Mouse (Mus musculus): ENCODE measurements around the gene Cradd. TPM values are rescaled to one million over a fixed set of nuclear protein-coding genes. Genes with fewer than 3 reads are reported as not detected.

Cradd gene
- polyA plus RNA-seq, 1 experiment from 2014 or later: 11.6 TPM

GRCm38 (mm10) chr10:95159675-95160256, 164.2 kb downstream of the Cradd start:
- Histone ChIP-seq H3K36me3 (replicated peaks; ENCODE audit: control insufficient read depth, insufficient read depth) (no peaks in the 10 kb centered on the region), H3K4me1 (replicated peaks; ENCODE audit: control insufficient read depth, insufficient read depth, low read length) (0 out of 2 replicates have a peak, but pooled peaks cover 4% of the 10 kb centered on the region), H3K27ac (no peak overlapping the region), H3K4me2 (replicated peaks) (no peak overlapping the region), H3K4me3 (replicated peaks; ENCODE audit: low read length) (no peak overlapping the region), H3K9me3 (ENCODE audit: control insufficient read depth, low read length) (no peaks in the 10 kb centered on the region), H3K9ac (no peak overlapping the region), H3K27me3 (ENCODE audit: control insufficient read depth, insufficient read depth, low read length) (no peaks in the 10 kb centered on the region)
- ATAC-seq (ENCODE audit: low FRiP score) (no peak), DNase-seq (ENCODE audit: low spot score) (no peak)
- 85% methylated on average over 9 of the region's 9 CpGs for WGBS

DNA sequence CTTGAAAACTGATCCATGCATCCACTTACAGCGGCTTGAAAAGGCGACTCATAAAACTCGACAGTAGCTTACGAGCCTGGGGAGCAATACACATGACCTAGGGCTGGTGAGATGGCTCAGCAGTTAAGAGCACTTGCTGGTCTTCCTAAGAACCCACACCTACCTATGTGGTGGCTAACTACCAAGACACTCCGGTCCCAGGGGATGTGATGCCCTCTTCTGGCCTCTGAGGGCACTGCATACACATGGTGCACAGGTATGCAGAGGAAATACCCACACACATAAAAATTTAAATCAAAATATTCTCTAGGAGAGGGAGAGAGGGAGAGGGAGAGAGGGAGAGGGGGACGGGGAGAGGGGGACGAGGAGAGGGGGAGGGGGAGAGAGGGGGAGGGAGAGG, 167.5 kb downstream of the Cradd start:
- Histone ChIP-seq H3K9ac (no peak overlapping the region), H3K4me2 (replicated peaks) (no peak overlapping the region), H3K4me1 (replicated peaks; ENCODE audit: control insufficient read depth, insufficient read depth, low read length) (no peaks in the 10 kb centered on the region), H3K9me3 (ENCODE audit: control insufficient read depth, low read length) (no peaks in the 10 kb centered on the region), H3K27ac (no peak overlapping the region), H3K4me3 (replicated peaks; ENCODE audit: low read length) (no peak overlapping the region), H3K36me3 (replicated peaks; ENCODE audit: control insufficient read depth, insufficient read depth) (no peaks in the 10 kb centered on the region), H3K27me3 (ENCODE audit: control insufficient read depth, insufficient read depth, low read length) (no peaks in the 10 kb centered on the region)
- 94% methylated on average over 5 of the region's 7 CpGs for WGBS
- DNase-seq (ENCODE audit: low spot score) (no peak), ATAC-seq (ENCODE audit: low FRiP score) (no peak)

DNA sequence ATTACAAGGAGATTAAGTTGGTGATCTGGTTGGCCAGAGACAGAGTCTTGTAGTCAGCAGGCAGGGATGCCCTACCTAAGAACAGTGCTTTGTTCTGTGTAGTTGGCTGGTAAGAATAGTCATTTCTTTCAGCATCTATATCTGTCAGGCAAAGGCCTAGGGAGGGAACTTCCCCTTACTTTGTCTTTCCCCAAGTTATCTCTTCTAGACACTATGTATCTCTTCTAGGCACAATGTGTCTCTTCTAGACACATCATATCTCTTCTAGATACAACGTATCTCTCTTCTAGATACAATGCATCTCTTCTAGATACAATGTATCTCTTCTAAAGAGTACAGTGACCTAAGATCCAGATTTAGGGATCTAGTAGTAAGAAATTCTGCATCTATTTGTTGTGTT, 169.3 kb downstream of the Cradd start:
- Histone ChIP-seq H3K27me3 (ENCODE audit: control insufficient read depth, insufficient read depth, low read length) (no peaks in the 10 kb centered on the region), H3K9ac (no peak overlapping the region), H3K9me3 (ENCODE audit: control insufficient read depth, low read length) (no peaks in the 10 kb centered on the region), H3K36me3 (replicated peaks; ENCODE audit: control insufficient read depth, insufficient read depth) (no peaks in the 10 kb centered on the region), H3K4me3 (replicated peaks; ENCODE audit: low read length) (no peak overlapping the region), H3K27ac (no peak overlapping the region), H3K4me1 (replicated peaks; ENCODE audit: control insufficient read depth, insufficient read depth, low read length) (no peaks in the 10 kb centered on the region), H3K4me2 (replicated peaks) (no peak overlapping the region)
- WGBS: 90% methylated on average over 1 of the region's 1 CpGs
- no peak for DNase-seq (ENCODE audit: low spot score)
- no peak for ATAC-seq (ENCODE audit: low FRiP score)

GRCm38 (mm10) chr10:95153224-95153623, 170.7 kb downstream of the Cradd start:
- Histone ChIP-seq H3K4me2 (replicated peaks) (no peak overlapping the region), H3K27ac (no peak overlapping the region), H3K4me3 (replicated peaks; ENCODE audit: low read length) (no peak overlapping the region), H3K4me1 (replicated peaks; ENCODE audit: control insufficient read depth, insufficient read depth, low read length) (no peaks in the 10 kb centered on the region), H3K36me3 (replicated peaks; ENCODE audit: control insufficient read depth, insufficient read depth) (no peaks in the 10 kb centered on the region), H3K9ac (no peak overlapping the region), H3K9me3 (ENCODE audit: control insufficient read depth, low read length) (no peaks in the 10 kb centered on the region), H3K27me3 (ENCODE audit: control insufficient read depth, insufficient read depth, low read length) (no peaks in the 10 kb centered on the region)
- DNase-seq (ENCODE audit: low spot score) (no peak), ATAC-seq (ENCODE audit: low FRiP score) (no peak)
- WGBS: 89% methylated on average over 7 of the region's 7 CpGs

- Histone ChIP-seq H3K9me3 (ENCODE audit: control insufficient read depth, low read length) (no peaks in the 10 kb centered on the region), H3K4me3 (replicated peaks; ENCODE audit: low read length) (no peak overlapping the region), H3K36me3 (replicated peaks; ENCODE audit: control insufficient read depth, insufficient read depth) (no peaks in the 10 kb centered on the region), H3K4me1 (replicated peaks; ENCODE audit: control insufficient read depth, insufficient read depth, low read length) (no peaks in the 10 kb centered on the region), H3K9ac (no peak overlapping the region), H3K4me2 (replicated peaks) (no peak overlapping the region), H3K27me3 (ENCODE audit: control insufficient read depth, insufficient read depth, low read length) (no peaks in the 10 kb centered on the region), H3K27ac (no peak overlapping the region)
- ATAC-seq (ENCODE audit: low FRiP score) (no peak), DNase-seq (ENCODE audit: low spot score) (no peak)
- WGBS: 77% methylated on average over 9 of the region's 9 CpGs
These were observed 171.4 kb downstream of the Cradd start for GRCm38 (mm10) chr10:95152503-95152989.

DNA sequence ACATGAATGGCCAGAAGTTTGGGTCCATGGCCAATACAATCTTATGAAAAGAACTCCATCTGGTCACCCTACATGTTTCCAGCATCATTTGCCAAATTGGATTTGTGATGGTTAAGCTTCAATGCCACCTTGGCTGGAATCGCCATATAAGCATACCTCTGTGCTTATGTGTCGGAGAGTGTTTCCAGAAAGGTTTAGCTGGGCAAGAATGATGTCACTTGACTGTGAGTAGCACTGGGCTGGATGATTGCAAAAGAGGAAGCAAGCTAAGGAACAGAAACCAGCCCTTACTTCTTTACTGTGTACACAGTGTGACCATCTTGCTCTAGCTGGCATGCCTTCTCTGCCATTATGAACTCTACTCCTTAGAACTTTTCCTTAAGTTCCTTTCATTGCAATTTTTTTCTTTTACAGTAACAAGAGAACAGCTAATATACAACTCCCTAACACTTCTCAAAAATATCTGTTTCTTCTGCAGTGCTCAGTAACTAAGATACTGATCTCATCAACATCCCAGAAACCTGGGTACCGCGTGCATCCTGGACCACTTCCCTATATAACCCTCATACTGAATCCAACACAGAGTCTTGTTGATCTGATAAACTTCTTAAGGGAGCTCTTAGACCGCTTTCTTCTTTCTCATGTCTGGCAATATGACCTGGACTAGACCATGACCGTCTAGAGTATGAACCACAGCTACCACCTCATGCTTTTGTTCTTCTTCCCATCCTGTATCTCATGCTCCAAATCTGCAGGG, 172.7 kb downstream of the Cradd start:
- 92% methylated on average over 6 of the region's 6 CpGs for WGBS
- no peak overlapping the region for H3K4me3 ChIP-seq (replicated peaks; ENCODE audit: low read length)
- no peak overlapping the region for H3K27ac ChIP-seq
- no peaks in the 10 kb centered on the region for H3K36me3 ChIP-seq (replicated peaks; ENCODE audit: control insufficient read depth, insufficient read depth)
- H3K4me2 ChIP-seq (replicated peaks): no peak overlapping the region
- H3K9ac ChIP-seq: no peak overlapping the region
- H3K27me3 ChIP-seq (ENCODE audit: control insufficient read depth, insufficient read depth, low read length): no peaks in the 10 kb centered on the region
- no peaks in the 10 kb centered on the region for H3K9me3 ChIP-seq (ENCODE audit: control insufficient read depth, low read length)
- ATAC-seq (ENCODE audit: low FRiP score): no peak
- no peak for DNase-seq (ENCODE audit: low spot score)
- H3K4me1 ChIP-seq (replicated peaks; ENCODE audit: control insufficient read depth, insufficient read depth, low read length): no peaks in the 10 kb centered on the region; the same call in 1 of the 2 replicates

DNA sequence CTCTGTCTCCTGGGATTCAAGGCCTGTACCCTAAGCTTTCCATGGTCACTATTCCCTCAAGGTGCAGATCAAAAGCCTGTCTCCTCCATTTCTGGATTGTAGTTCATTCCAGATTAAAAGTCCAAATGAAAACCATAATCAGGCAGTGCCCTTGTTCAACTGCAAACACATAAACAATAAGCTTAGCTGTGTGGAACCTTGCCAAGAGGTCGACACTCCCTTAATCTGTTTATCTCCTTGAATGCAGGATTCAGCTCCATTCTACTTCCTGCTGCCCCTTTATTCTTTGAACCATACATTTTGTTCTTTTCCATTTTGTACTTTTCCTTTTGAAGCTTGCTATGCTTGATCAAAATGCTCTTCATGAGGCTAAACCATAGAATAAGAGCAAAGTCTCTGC, 174.3 kb downstream of the Cradd start:
- no peak for DNase-seq (ENCODE audit: low spot score)
- H3K9me3 ChIP-seq (ENCODE audit: control insufficient read depth, low read length): no peaks in the 10 kb centered on the region
- no peak for ATAC-seq (ENCODE audit: low FRiP score)

DNA sequence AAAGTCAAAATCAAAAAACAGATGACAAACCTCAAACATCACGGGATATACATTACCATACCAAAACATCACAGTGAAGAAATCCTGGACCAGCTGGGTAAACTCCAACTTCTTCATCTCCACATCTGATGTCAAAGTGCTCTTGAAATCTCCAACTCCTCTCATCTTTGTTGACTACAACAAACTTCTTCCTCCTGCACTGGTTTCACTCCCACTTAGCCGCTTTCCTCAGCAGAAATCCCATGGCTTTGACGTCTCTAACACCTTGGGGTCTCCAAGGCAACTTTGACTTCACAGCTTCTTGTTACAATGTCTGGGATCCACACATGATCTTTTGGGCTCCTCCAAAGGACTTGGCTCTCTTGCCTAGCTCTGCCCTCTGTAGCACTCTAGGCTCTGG, 175.3 kb downstream of the Cradd start:
- WGBS: 93% methylated on average over 3 of the region's 3 CpGs

More for the DNA sequence above, 174.3 kb downstream of the Cradd start:
- 49% methylated on average over 1 of the region's 1 CpGs for WGBS
- Histone ChIP-seq H3K27me3 (ENCODE audit: control insufficient read depth, insufficient read depth, low read length) (no peaks in the 10 kb centered on the region), H3K9ac (no peak overlapping the region), H3K36me3 (replicated peaks; ENCODE audit: control insufficient read depth, insufficient read depth) (no peaks in the 10 kb centered on the region), H3K4me1 (replicated peaks; ENCODE audit: control insufficient read depth, insufficient read depth, low read length) (peaks cover 8% of the 10 kb centered on the region), H3K27ac (no peak overlapping the region), H3K4me3 (replicated peaks; ENCODE audit: low read length) (no peak overlapping the region), H3K4me2 (replicated peaks) (no peak overlapping the region)

GRCm38 (mm10) chr10:95147136-95147901, 176.6 kb downstream of the Cradd start:
- Histone ChIP-seq H3K27ac (no peak overlapping the region), H3K9me3 (ENCODE audit: control insufficient read depth, low read length) (no peaks in the 10 kb centered on the region), H3K4me3 (replicated peaks; ENCODE audit: low read length) (no peak overlapping the region), H3K9ac (no peak overlapping the region), H3K4me1 (replicated peaks; ENCODE audit: control insufficient read depth, insufficient read depth, low read length) (peaks cover 30% of the 10 kb centered on the region), H3K27me3 (ENCODE audit: control insufficient read depth, insufficient read depth, low read length) (no peaks in the 10 kb centered on the region), H3K36me3 (replicated peaks; ENCODE audit: control insufficient read depth, insufficient read depth) (no peaks in the 10 kb centered on the region), H3K4me2 (replicated peaks) (no peak overlapping the region)
- DNase-seq (ENCODE audit: low spot score) (no peak), ATAC-seq (ENCODE audit: low FRiP score) (no peak)
- 91% methylated on average over 6 of the region's 6 CpGs for WGBS

More for the DNA sequence above, 175.3 kb downstream of the Cradd start:
- peaks cover 19% of the 10 kb centered on the region for H3K4me1 ChIP-seq (replicated peaks; ENCODE audit: control insufficient read depth, insufficient read depth, low read length)
- DNase-seq (ENCODE audit: low spot score) (no peak), ATAC-seq (ENCODE audit: low FRiP score) (no peak)
- H3K9me3 ChIP-seq (ENCODE audit: control insufficient read depth, low read length): no peaks in the 10 kb centered on the region
- no peaks in the 10 kb centered on the region for H3K27me3 ChIP-seq (ENCODE audit: control insufficient read depth, insufficient read depth, low read length)
- H3K9ac ChIP-seq: no peak overlapping the region
- no peaks in the 10 kb centered on the region for H3K36me3 ChIP-seq (replicated peaks; ENCODE audit: control insufficient read depth, insufficient read depth)
- H3K4me3 ChIP-seq (replicated peaks; ENCODE audit: low read length): no peak overlapping the region
- H3K4me2 ChIP-seq (replicated peaks): no peak overlapping the region
- no peak overlapping the region for H3K27ac ChIP-seq

Data from hindbrain, embryonic 14.5 days (tissue).